Mouse (Mus musculus) G1E (cell line): ENCODE results near the gene Olfr1410. TPM values are rescaled to one million over a fixed set of nuclear protein-coding genes. Genes with fewer than 3 reads are reported as not detected.

Experiments used
- ATAC-seq: 2 replicates; pipeline ENCODE4 v1.8.0; 2016; ENCODE audit warnings: mild to moderate bottlenecking; ENCODE audit not compliant: insufficient number of reproducible peaks, poor library complexity, low FRiP score, severe bottlenecking; ENCODE audit errors: extremely low read depth
- DNase-seq: peaks from one replicate; pipeline ENCODE4 v3.0.0; 2012; ENCODE audit warnings: low spot score
- H3K27me3 ChIP-seq: 2 replicates; pipeline ENCODE4 v1.6.1; 2012; ENCODE audit warnings: mild to moderate bottlenecking, low read length, inconsistent platforms; ENCODE audit not compliant: insufficient read depth
- H3K36me3 ChIP-seq: replicated peaks from 2 replicates; pipeline ENCODE3; 2012; ENCODE audit warnings: mild to moderate bottlenecking, inconsistent platforms
- H3K4me1 ChIP-seq: 2 replicates; pipeline ENCODE4 v1.6.1; 2012; ENCODE audit warnings: low read depth, low read length, inconsistent platforms, mixed read lengths; ENCODE audit not compliant: insufficient read depth
- H3K4me3 ChIP-seq: 2 replicates; pipeline ENCODE4 v1.5.1; 2012; ENCODE audit warnings: low read depth, mild to moderate bottlenecking, inconsistent platforms, low read length, moderate library complexity, mixed read lengths
- H3K9me3 ChIP-seq: replicated peaks from 2 replicates; pipeline ENCODE4 v1.6.1; 2012; ENCODE audit warnings: inconsistent platforms
- CTCF ChIP-seq: IDR thresholded peaks from 2 replicates; pipeline ENCODE4 v1.5.1; 2012; ENCODE audit warnings: low read depth, low read length, inconsistent platforms, mixed read lengths
- GATA1 ChIP-seq: IDR thresholded peaks from 2 replicates; pipeline ENCODE4 v1.6.1; 2012; ENCODE audit warnings: borderline replicate concordance, low read length, inconsistent platforms, mixed read lengths
- GATA2 ChIP-seq: IDR thresholded peaks from 2 replicates; pipeline ENCODE4 v1.6.1; 2012; ENCODE audit warnings: low read depth, low read length, inconsistent platforms, borderline replicate concordance
- POLR2AphosphoS5 ChIP-seq: IDR thresholded peaks from 2 replicates; pipeline ENCODE4 v1.6.1; 2012; ENCODE audit warnings: low read depth, low read length, inconsistent platforms; ENCODE audit not compliant: insufficient replicate concordance
- TAL1 ChIP-seq: conservative IDR thresholded peaks from 2 replicates; pipeline ENCODE4 v1.6.1; 2012; ENCODE audit warnings: low read depth, low read length, inconsistent platforms, mixed read lengths
- polyA plus RNA-seq: library from polyadenylated mRNA; stranded (reverse); fragments of >175 nt; gene quantifications from 2 replicates; pipeline ENCODE4 v1.2.3, GENCODE M21; 2012
- total RNA-seq, 2 experiments: library from RNA; stranded (forward) in 1 of 2; stranded (reverse) in 1 of 2; fragments of 200-1000 nt in 1 of 2; fragments of >200 nt in 1 of 2; fragmentation: Nextera tagmentation in 1 of 2; gene quantifications; 2 replicates each; pipeline ENCODE4 v1.2.3; 2014 to 2017

Olfr1410 gene
- total and polyA plus RNA-seq, 3 experiments = 0.22 TPM; not detected in 2

GRCm38 (mm10) chr1:92632948-92633347 lies 27.4 kb downstream of the Olfr1410 start:
- H3K4me1 ChIP-seq = peaks cover 3% of the 10 kb centered on the region
- TF ChIP-seq TAL1 = no peak
- no peak for TF ChIP-seq GATA1
- no peak for TF ChIP-seq CTCF
- no peak for TF ChIP-seq POLR2AphosphoS5
- no peak overlapping the region for H3K4me3 ChIP-seq
- DNase-seq (no peak), ATAC-seq (no peak)
- H3K27me3 ChIP-seq = peaks cover 13% of the 10 kb centered on the region
- peaks cover 33% of the 10 kb centered on the region for H3K36me3 ChIP-seq
- H3K9me3 ChIP-seq = no peaks in the 10 kb centered on the region

- Histone ChIP-seq H3K36me3 (peaks cover 40% of the 10 kb centered on the region), H3K27me3 (peaks cover 13% of the 10 kb centered on the region), H3K9me3 (no peaks in the 10 kb centered on the region), H3K4me3 (no peak overlapping the region), H3K4me1 (peaks cover 8% of the 10 kb centered on the region)
- TF ChIP-seq TAL1 = no peak
- TF ChIP-seq CTCF = no peak
- TF ChIP-seq POLR2AphosphoS5 = no peak
- TF ChIP-seq GATA2 = no peak
- TF ChIP-seq GATA1 = no peak
- DNase-seq (no peak), ATAC-seq (no peak)
These were observed 28.1 kb downstream of the Olfr1410 start for GRCm38 (mm10) chr1:92633726-92634125.

- DNase-seq (no peak), ATAC-seq (no peak)
- no peak for TF ChIP-seq TAL1
- TF ChIP-seq CTCF = no peak
- no peak for TF ChIP-seq GATA2
- no peak for TF ChIP-seq GATA1
- no peak for TF ChIP-seq POLR2AphosphoS5
- H3K36me3 ChIP-seq = peaks cover 49% of the 10 kb centered on the region
- no peak overlapping the region for H3K4me3 ChIP-seq
- no peaks in the 10 kb centered on the region for H3K9me3 ChIP-seq
- H3K27me3 ChIP-seq = peaks cover 10% of the 10 kb centered on the region
- H3K4me1 ChIP-seq = peaks cover 14% of the 10 kb centered on the region
These were observed 29.0 kb downstream of the Olfr1410 start for GRCm38 (mm10) chr1:92634569-92634968.

GRCm38 (mm10) chr1:92634976-92635599 lies 29.5 kb downstream of the Olfr1410 start:
- Histone ChIP-seq H3K27me3 (peaks cover 9% of the 10 kb centered on the region), H3K4me1 (peaks cover 19% of the 10 kb centered on the region), H3K36me3 (peaks cover 54% of the 10 kb centered on the region), H3K4me3 (no peak overlapping the region), H3K9me3 (no peaks in the 10 kb centered on the region)
- TF ChIP-seq POLR2AphosphoS5 (no peak), CTCF (no peak), GATA1 (no peak), TAL1 (no peak), GATA2 (no peak)
- DNase-seq (no peak), ATAC-seq (no peak)

- no peak for ATAC-seq
These were observed 30.4 kb downstream of the Olfr1410 start for GRCm38 (mm10) chr1:92636015-92636414.

GRCm38 (mm10) chr1:92636676-92637075 lies 31.1 kb downstream of the Olfr1410 start:
- DNase-seq = no peak
- TF ChIP-seq TAL1 = no peak
- no peak for TF ChIP-seq CTCF
- no peak for TF ChIP-seq GATA1
- TF ChIP-seq POLR2AphosphoS5 = no peak
- no peak for TF ChIP-seq GATA2
- H3K36me3 ChIP-seq = peaks cover 61% of the 10 kb centered on the region

More at GRCm38 (mm10) chr1:92636015-92636414, 30.4 kb downstream of the Olfr1410 start:
- H3K36me3 ChIP-seq = peaks cover 61% of the 10 kb centered on the region
- no peak for DNase-seq
- peaks cover 6% of the 10 kb centered on the region; the same call in 1 of the 2 replicates for H3K27me3 ChIP-seq
- no peaks in the 10 kb centered on the region for H3K9me3 ChIP-seq
- H3K4me3 ChIP-seq = no peak overlapping the region
- H3K4me1 ChIP-seq = peaks cover 28% of the 10 kb centered on the region
- TF ChIP-seq POLR2AphosphoS5 (no peak), GATA1 (no peak), CTCF (no peak), GATA2 (no peak), TAL1 (no peak)

More at GRCm38 (mm10) chr1:92636676-92637075, 31.1 kb downstream of the Olfr1410 start:
- ATAC-seq = no peak
- Histone ChIP-seq H3K4me1 (peaks cover 33% of the 10 kb centered on the region), H3K9me3 (no peaks in the 10 kb centered on the region), H3K27me3 (peaks cover 4% of the 10 kb centered on the region; the same call in 1 of the 2 replicates), H3K4me3 (no peak overlapping the region)
